In genomic region chr6:124829799-124830700, GRCm38 (mm10) we compare ENCODE assay signal across 8 mouse cellular contexts. TPM values are rescaled to one million over a fixed set of nuclear protein-coding genes. Genes with fewer than 3 reads are reported as not detected.
A peak's percentile ranks its signal among the peaks of the same experiment; 100 is the strongest.
DNase-seq lines count a peak whose midpoint lies in the region; ATAC-seq lines count a peak whose summit lies in the region.

No protein-coding gene starts in this region.

- ATAC-seq in erythroid progenitor cell, adult 5-6 weeks (replicated peaks; ENCODE audit: low FRiP score, poor library complexity, severe bottlenecking): peak; percentile 73
- peak; percentile 78 for ATAC-seq in heart, embryonic 13.5 days (ENCODE audit: extremely low read depth, insufficient number of reproducible peaks, low FRiP score, low TSS enrichment)
- peak; percentile 78 for ATAC-seq in liver, embryonic 12.5 days
- peak; percentile 85 for ATAC-seq in stomach, embryonic 15.5 days (ENCODE audit: insufficient read depth, low FRiP score, low read depth)

- peaks cover 59% of the 10 kb centered on the region for H3K36me3 ChIP-seq in heart, embryonic 13.5 days
- H3K36me3 ChIP-seq in liver, embryonic 12.5 days: peaks cover 65% of the 10 kb centered on the region
- H3K36me3 ChIP-seq in stomach, embryonic 15.5 days: peaks cover 24% of the 10 kb centered on the region

- DNase-seq in CD4-positive helper T cell, adult 2 months (ENCODE audit: low read depth, low spot score): peak; percentile 96
- DNase-seq in brain, embryonic 18.5 days (ENCODE audit: low read depth, low spot score): peak; percentile 93
- DNase-seq in kidney, postnatal 10 days: peak; percentile 94
- DNase-seq in natural killer cell, adult 2 months (ENCODE audit: low spot score in 2 of 2): peak; percentile 91 to 92

- under 1% methylated on average over 38 of the region's 38 CpGs for WGBS in heart, embryonic 13.5 days
- under 1% methylated on average over 38 of the region's 38 CpGs for WGBS in liver, embryonic 12.5 days (ENCODE audit: insufficient replicate concordance)
- under 1% methylated on average over 38 of the region's 38 CpGs for WGBS in stomach, embryonic 15.5 days

- peak overlapping the region; percentile 97 for H3K4me2 ChIP-seq in heart, embryonic 13.5 days
- peak overlapping the region; percentile 83 for H3K4me2 ChIP-seq in liver, embryonic 12.5 days
- H3K4me2 ChIP-seq in stomach, embryonic 15.5 days: peak overlapping the region; percentile 78

- H3K4me1 ChIP-seq in heart, embryonic 13.5 days: peaks cover 31% of the 10 kb centered on the region
- peaks cover 43% of the 10 kb centered on the region for H3K4me1 ChIP-seq in liver, embryonic 12.5 days
- peaks cover 15% of the 10 kb centered on the region; the same call in 1 of the 2 replicates for H3K4me1 ChIP-seq in stomach, embryonic 15.5 days

- H3K9ac ChIP-seq in heart, embryonic 13.5 days: peak overlapping the region; percentile 84
- H3K9ac ChIP-seq in liver, embryonic 12.5 days: peak overlapping the region; percentile 88
- H3K9ac ChIP-seq in stomach, embryonic 15.5 days: peak overlapping the region; percentile 52

- peak overlapping the region; percentile 75 for H3K4me3 ChIP-seq in heart, embryonic 13.5 days
- H3K4me3 ChIP-seq in liver, embryonic 12.5 days: peak overlapping the region; percentile 86
- H3K4me3 ChIP-seq in stomach, embryonic 15.5 days (replicated peaks): peak overlapping the region; percentile 79

- no peaks in the 10 kb centered on the region for H3K27me3 ChIP-seq in heart, embryonic 13.5 days (replicated peaks)
- H3K27me3 ChIP-seq in liver, embryonic 12.5 days (replicated peaks): no peaks in the 10 kb centered on the region
- no peaks in the 10 kb centered on the region for H3K27me3 ChIP-seq in stomach, embryonic 15.5 days (replicated peaks)

- H3K27ac ChIP-seq in heart, embryonic 13.5 days (replicated peaks): peak overlapping the region; percentile 91
- H3K27ac ChIP-seq in liver, embryonic 12.5 days: peak overlapping the region; percentile 92
- peak overlapping the region; percentile 94 for H3K27ac ChIP-seq in stomach, embryonic 15.5 days

- no peaks in the 10 kb centered on the region for H3K9me3 ChIP-seq in heart, embryonic 13.5 days
- no peaks in the 10 kb centered on the region for H3K9me3 ChIP-seq in liver, embryonic 12.5 days (replicated peaks)
- no peaks in the 10 kb centered on the region for H3K9me3 ChIP-seq in stomach, embryonic 15.5 days

RNA-seq across cellular contexts. Expression of gene Cdca3, which starts 0.7 kb away (rescaled TPM):
- total RNA-seq in erythroid progenitor cell, adult 5-6 weeks (2015; ENCODE audit: low replicate concordance): 529 and 565 TPM in 2 replicates
- 409 and 459 TPM in 2 replicates for total RNA-seq in erythroid progenitor cell, adult 5-6 weeks (2017; ENCODE audit: low replicate concordance)
- 123 and 132 TPM in 2 replicates for polyA plus RNA-seq in heart, embryonic 13.5 days (2015; fragmentation: Nextera tagmentation; extraction: Ambion mirVana)
- polyA plus RNA-seq in liver, embryonic 12.5 days (2016; fragmentation: Nextera tagmentation; extraction: Ambion mirVana): 193 TPM in 2 replicates
- 141 and 159 TPM in 2 replicates for polyA plus RNA-seq in stomach, embryonic 15.5 days (2015; fragmentation: Nextera tagmentation; extraction: Ambion mirVana)

RNA-seq across cellular contexts. Expression of gene Usp5, which starts 0.8 kb away (rescaled TPM):
- total RNA-seq in erythroid progenitor cell, adult 5-6 weeks (2015; ENCODE audit: low replicate concordance): 35.6 and 60.5 TPM in 2 replicates
- 41.2 and 53.1 TPM in 2 replicates for total RNA-seq in erythroid progenitor cell, adult 5-6 weeks (2017; ENCODE audit: low replicate concordance)
- polyA plus RNA-seq in heart, embryonic 13.5 days (2015; fragmentation: Nextera tagmentation; extraction: Ambion mirVana): 98.3 and 101 TPM in 2 replicates
- polyA plus RNA-seq in liver, embryonic 12.5 days (2016; fragmentation: Nextera tagmentation; extraction: Ambion mirVana): 87.5 and 94.1 TPM in 2 replicates
- polyA plus RNA-seq in stomach, embryonic 15.5 days (2015; fragmentation: Nextera tagmentation; extraction: Ambion mirVana): 116 and 125 TPM in 2 replicates

RNA-seq across cellular contexts. Expression of gene Gnb3, which starts 10.0 kb away (rescaled TPM):
- not detected in 2 replicates for total RNA-seq in erythroid progenitor cell, adult 5-6 weeks (2015; ENCODE audit: low replicate concordance)
- not detected in 2 replicates for total RNA-seq in erythroid progenitor cell, adult 5-6 weeks (2017; ENCODE audit: low replicate concordance)
- polyA plus RNA-seq in heart, embryonic 13.5 days (2015; fragmentation: Nextera tagmentation; extraction: Ambion mirVana): 7.8 and 11.7 TPM in 2 replicates
- 0.29 and 0.43 TPM in 2 replicates for polyA plus RNA-seq in liver, embryonic 12.5 days (2016; fragmentation: Nextera tagmentation; extraction: Ambion mirVana)
- polyA plus RNA-seq in stomach, embryonic 15.5 days (2015; fragmentation: Nextera tagmentation; extraction: Ambion mirVana): 0.97 and 1.1 TPM in 2 replicates

RNA-seq across cellular contexts. Expression of gene Tpi1, which starts 16.0 kb away (rescaled TPM):
- total RNA-seq in erythroid progenitor cell, adult 5-6 weeks (2015; ENCODE audit: low replicate concordance): 19.1 and 64.1 TPM in 2 replicates
- total RNA-seq in erythroid progenitor cell, adult 5-6 weeks (2017; ENCODE audit: low replicate concordance): 17.7 and 17.9 TPM in 2 replicates
- polyA plus RNA-seq in heart, embryonic 13.5 days (2015; fragmentation: Nextera tagmentation; extraction: Ambion mirVana): 1,248 and 1,451 TPM in 2 replicates
- 630 and 674 TPM in 2 replicates for polyA plus RNA-seq in liver, embryonic 12.5 days (2016; fragmentation: Nextera tagmentation; extraction: Ambion mirVana)
- polyA plus RNA-seq in stomach, embryonic 15.5 days (2015; fragmentation: Nextera tagmentation; extraction: Ambion mirVana): 890 and 914 TPM in 2 replicates

RNA-seq across cellular contexts. Expression of gene Spsb2, which starts 21.6 kb away (rescaled TPM):
- 3.4 and 9.7 TPM in 2 replicates for total RNA-seq in erythroid progenitor cell, adult 5-6 weeks (2015; ENCODE audit: low replicate concordance)
- 7.6 and 8.2 TPM in 2 replicates for total RNA-seq in erythroid progenitor cell, adult 5-6 weeks (2017; ENCODE audit: low replicate concordance)
- polyA plus RNA-seq in heart, embryonic 13.5 days (2015; fragmentation: Nextera tagmentation; extraction: Ambion mirVana): 8.4 and 10.9 TPM in 2 replicates
- 9.9 and 10.8 TPM in 2 replicates for polyA plus RNA-seq in liver, embryonic 12.5 days (2016; fragmentation: Nextera tagmentation; extraction: Ambion mirVana)
- 11.7 and 12.7 TPM in 2 replicates for polyA plus RNA-seq in stomach, embryonic 15.5 days (2015; fragmentation: Nextera tagmentation; extraction: Ambion mirVana)

Comparison
In these comparisons a context has a peak if more than half of its experiments do, and no peak if none do; other contexts are left out.
1. Peak in every context shown above with its lines: DNase-seq, ATAC-seq, H3K4me3 ChIP-seq and H3K27ac ChIP-seq.